Mouse (Mus musculus): ENCODE data around the gene Cntnap2.
A peak's percentile ranks its signal among the peaks of the same experiment; 100 is the strongest.
"Not testable (repeated sequence)": the region's sequence is repeated elsewhere in the genome, so short reads cannot be mapped to it uniquely, and the experiment has no call there.

Gene Cntnap2

GRCm38 (mm10) chr6:46240349-46240748 lies 1181.2 kb downstream of the Cntnap2 start:
- no peak for DNase-seq (ENCODE audit: low spot score)

DNA sequence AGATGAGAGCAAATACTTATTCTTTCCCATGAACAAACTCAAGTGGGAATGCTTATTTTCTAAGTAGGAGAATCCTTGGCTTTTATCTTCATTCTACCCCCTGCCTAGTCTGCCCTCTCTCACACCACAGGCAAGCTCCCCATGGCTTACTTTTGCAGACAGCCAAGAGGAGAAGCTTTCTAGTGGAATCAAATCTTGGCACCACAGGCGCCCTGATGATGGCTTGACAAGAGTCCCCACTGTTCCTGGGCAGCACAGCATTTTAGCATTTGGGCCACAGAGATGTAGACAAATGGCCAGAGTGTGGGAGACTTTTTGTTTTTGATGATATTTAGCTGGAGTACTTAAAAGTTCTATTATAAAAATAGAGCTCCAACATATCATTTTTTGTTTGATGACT lies 1204.0 kb downstream of the Cntnap2 start:
- no peak for DNase-seq (ENCODE audit: low spot score)

- peak; percentile 10 for DNase-seq (ENCODE audit: low spot score)
Measured at GRCm38 (mm10) chr6:46346946-46347345, 1287.8 kb downstream of the Cntnap2 start.

DNA sequence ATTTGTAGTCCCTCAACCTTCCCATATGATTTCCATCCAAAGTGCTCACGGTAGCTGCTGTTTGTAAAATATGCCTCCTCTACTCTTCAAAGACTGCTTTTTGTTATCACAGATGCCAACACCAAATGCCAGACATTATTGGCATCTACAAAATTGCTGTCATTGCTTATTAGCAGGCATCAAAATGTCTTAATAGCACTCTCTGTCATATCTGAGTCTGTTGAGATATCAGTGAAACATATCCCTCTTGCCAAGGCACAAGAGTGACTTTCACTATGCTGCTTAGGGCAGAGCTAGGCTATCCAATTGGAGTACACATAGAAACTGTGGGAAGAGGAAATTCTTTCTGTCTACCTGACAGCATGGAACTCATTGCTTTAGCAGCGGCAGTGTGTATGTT lies 1301.9 kb downstream of the Cntnap2 start:
- no peak for DNase-seq (ENCODE audit: low spot score)

DNA sequence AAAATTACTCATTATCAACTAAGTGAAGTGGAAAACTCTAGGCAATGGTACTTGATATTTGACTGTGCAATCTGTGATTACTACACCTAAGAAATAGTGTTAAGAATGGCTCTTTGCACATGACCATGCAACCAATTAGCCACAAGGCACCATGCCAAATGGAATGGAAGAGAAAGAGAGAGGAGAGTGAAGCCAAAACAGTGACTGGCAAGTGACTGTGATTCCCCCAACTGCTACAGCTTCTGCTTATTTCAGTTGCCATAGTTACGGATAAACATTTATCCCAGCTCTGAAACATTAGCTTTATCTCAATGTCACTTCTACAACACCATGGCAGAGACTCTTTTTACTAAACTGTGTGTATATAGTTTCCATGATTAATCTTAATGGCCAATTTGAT lies 1303.0 kb downstream of the Cntnap2 start:
- DNase-seq (ENCODE audit: low spot score) = no peak

GRCm38 (mm10) chr6:46398725-46399589 lies 1339.8 kb downstream of the Cntnap2 start:
- DNase-seq (ENCODE audit: low spot score) = no peak

GRCm38 (mm10) chr6:46414154-46414553 lies 1355.0 kb downstream of the Cntnap2 start:
- DNase-seq (ENCODE audit: low spot score) = no peak

DNA sequence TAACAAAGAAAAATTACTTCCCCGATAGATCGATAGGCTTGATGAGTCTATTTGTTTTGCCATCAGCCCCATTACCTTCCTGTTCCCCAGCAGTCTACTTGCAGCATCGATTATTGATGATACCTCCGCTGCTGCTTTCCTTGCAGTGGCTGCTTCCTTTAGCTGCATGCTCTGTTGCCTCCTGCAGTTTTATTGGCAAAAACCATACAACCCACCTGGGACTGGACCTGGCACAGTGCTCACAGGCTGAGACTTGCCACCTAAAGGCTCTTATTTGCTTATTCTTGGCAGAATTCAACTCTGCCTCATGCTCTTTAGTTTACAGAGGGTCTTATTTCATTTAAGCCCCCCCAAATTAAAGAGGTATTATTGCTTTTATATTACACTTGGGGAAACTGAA lies 1355.4 kb downstream of the Cntnap2 start:
- no peak for DNase-seq (ENCODE audit: low spot score)

- DNase-seq (ENCODE audit: low spot score) = no peak
Measured at GRCm38 (mm10) chr6:46419827-46420226, 1360.7 kb downstream of the Cntnap2 start.

GRCm38 (mm10) chr6:46420349-46420748 lies 1361.2 kb downstream of the Cntnap2 start:
- DNase-seq (ENCODE audit: low spot score) = no peak

DNA sequence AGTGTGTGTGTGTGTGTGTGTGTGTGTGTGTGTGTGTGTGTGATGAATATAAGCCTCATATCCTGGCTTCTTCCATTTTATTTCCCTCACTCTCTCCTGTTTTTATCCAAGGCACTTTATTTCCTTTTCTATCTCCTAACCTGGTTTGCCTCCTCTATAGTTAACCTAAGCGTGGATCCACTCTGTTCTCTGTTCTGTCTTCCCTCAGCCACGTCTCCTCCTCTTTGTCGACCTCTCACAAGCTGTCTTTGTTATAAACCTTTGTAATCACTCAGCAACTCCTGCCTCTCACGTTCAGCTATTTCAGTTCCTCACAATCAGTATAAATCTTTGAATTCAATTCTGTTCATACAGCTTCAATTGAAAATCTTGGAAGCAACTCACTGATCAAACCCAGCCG lies 1369.1 kb downstream of the Cntnap2 start:
- no peak for DNase-seq (ENCODE audit: low spot score)

GRCm38 (mm10) chr6:46450917-46451638 lies 1391.9 kb downstream of the Cntnap2 start:
- peak; percentile 25 for DNase-seq (ENCODE audit: low spot score)

DNA sequence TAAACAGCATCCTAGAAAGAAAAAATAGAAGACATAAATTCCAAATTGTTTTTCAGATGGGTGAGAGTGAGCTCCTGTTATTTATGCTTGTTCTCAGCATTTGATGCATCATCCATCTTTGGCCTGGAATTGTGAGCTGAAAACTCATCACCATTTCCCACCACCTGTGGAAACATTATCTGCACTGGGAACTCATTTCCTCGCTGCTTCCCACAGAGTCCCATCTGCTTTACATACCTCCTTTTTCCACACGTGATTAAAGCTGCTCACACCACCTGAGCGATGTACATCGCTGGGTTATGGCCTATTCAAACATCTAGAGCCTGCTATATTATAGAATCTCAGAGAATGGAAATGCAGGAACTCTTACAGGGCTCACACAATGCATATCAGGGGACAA lies 1413.5 kb downstream of the Cntnap2 start:
- DNase-seq (ENCODE audit: low spot score) = no peak

DNA sequence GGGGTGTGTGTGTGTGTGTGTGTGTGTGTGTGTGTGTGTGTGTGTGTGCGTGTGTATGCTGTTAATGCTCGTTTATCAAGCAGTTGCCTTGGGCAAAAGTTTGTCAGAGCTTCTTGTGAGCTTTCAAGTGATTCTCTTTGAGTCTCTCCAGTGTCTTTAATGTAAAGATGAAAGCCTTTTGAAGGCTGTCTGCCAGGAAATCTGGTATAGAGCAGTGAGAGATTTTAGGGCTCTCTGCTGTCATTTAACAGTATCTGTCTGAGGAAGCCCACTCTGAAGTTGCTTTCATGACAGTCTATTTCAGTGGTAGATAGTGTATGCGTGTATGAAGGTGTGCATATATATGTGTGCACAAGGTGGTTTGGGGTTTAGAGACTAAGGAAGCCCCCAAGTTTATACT lies 1425.2 kb downstream of the Cntnap2 start:
- DNase-seq (ENCODE audit: low spot score) = no peak

- DNase-seq (ENCODE audit: low spot score) = peak; percentile 18
Measured at GRCm38 (mm10) chr6:46502786-46503185, 1443.6 kb downstream of the Cntnap2 start.

DNA sequence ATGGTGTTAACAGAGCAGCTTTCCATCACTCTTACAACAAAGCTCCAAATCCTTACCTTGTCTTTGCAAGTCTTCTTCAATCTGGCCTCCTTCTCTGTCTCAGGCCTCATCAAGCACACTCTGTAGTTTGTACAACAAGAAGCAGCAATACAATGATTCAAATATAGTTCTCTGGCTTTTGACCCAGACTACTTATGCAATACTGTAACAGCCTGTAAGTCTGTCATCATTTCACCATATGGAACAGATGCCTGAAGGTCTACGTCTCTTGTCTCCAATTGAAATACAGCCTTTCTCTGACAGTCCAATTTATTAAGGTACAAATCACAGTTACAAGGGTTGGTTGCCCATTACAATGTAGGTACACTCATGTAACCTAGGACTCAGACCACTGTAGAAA lies 1453.7 kb downstream of the Cntnap2 start:
- no peak for DNase-seq (ENCODE audit: low spot score)

- not testable (repeated sequence) for DNase-seq (ENCODE audit: low spot score)
Measured at GRCm38 (mm10) chr6:46537586-46537985, 1478.4 kb downstream of the Cntnap2 start.

DNA sequence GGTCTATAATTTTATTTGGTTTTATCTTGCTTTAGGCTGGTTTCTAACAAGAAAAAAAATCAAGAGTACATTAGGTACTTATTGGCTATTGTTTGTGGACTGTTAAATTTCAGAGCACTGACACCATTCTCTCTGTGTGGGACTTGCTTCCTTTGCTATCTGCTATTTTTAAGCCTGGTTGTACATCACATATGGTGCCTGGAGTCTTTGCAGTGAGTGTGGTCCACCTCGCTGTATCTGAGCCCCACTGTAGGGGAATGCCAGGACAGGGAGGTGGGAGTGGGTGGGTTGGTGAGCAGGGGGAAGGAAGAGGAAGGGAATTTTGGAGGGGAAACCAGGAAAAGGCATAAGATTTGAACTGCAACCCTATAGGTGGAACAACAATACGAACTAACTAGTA lies 1504.3 kb downstream of the Cntnap2 start:
- no peak for DNase-seq (ENCODE audit: low spot score)

DNA sequence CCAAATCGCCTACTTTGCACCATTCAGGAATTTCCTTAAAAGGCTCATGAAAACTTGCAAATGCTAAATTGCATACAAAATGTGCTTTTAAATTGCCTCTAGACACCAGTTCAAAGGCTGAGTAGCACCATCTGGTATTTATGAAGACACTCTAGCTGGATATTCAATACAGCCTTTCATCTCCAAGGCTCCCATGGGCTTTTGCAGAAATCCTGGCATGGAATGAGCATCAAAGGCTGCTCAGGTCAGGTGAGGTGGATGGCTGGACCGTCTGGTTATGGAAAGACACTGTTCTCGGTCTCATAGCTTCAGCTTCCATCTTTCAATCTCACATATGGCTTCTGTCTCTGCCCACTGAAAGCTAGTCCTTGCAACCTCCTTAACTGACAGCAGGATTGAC lies 1515.9 kb downstream of the Cntnap2 start:
- DNase-seq (ENCODE audit: low spot score) = peak; percentile 11

DNA sequence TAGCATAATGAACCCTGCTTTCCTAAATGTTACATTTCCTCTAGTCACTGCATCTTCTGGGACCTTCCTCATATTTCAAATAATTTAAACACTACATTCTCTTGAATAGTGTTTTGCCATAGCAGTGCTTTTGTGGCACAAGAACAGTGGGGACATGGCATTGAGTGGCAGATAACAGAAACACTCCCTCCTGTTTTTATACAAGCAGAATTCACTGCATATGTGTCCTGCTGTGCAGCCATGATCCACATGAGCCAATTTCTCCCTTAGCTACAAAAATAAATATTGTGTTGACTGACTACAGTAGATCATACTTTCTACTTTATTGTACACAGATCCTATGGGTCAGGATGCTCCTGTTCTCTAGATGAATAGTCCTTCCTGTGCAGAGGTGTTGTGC lies 1553.2 kb downstream of the Cntnap2 start:
- no peak for DNase-seq (ENCODE audit: low spot score)

GRCm38 (mm10) chr6:46612872-46613271 lies 1553.7 kb downstream of the Cntnap2 start:
- no peak for DNase-seq (ENCODE audit: low spot score)

DNA sequence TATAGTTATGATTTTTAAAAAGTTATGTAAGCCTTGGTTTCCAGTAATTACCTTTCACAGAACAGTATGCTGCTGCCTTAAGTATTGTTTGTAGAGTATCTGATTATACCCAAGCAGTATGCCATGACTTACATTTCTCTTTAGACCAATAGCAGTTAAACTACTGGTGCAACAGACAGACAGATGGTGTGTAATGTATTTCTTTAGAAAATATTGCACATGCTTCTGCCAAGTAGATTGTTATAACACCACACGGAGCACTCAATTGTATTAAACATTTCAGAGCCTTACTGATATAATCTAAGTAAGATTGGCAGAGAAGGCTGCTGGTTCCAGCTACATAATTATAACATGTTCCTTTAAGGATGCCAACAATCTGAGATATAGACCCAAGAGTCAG lies 1609.9 kb downstream of the Cntnap2 start:
- no peak for DNase-seq (ENCODE audit: low spot score)

GRCm38 (mm10) chr6:46675081-46675480 lies 1615.9 kb downstream of the Cntnap2 start:
- DNase-seq (ENCODE audit: low spot score) = no peak
